Mouse (Mus musculus) layer of hippocampus, adult 2 months (tissue): ENCODE measurements at regions not wholly inside any gene's neighbourhood (a gene's known extent, or its start where the extent isn't known, plus 50 kb on each side); places are given as distances from the start of the nearest gene placed in this dataset.

ENCODE experiments used
- DNase-seq, 2 experiments: peaks; one replicate each; pipeline ENCODE4 v3.0.0; 2022; ENCODE audit warnings: low spot score in 2 of 2
- H3K27ac ChIP-seq: fragments of 200-600 bp; 2 replicates; pipeline ENCODE4 v1.8.1; 2022
- H3K4me3 ChIP-seq: fragments of 200-600 bp; 2 replicates; pipeline ENCODE4 v1.8.1; 2022; ENCODE audit warnings: mild to moderate bottlenecking
- CTCF ChIP-seq: fragments of 200-600 bp; conservative IDR thresholded peaks from 2 replicates; pipeline ENCODE4 v1.8.1; 2022; ENCODE audit warnings: antibody characterized with exemption, mild to moderate bottlenecking, moderate library complexity

DNA sequence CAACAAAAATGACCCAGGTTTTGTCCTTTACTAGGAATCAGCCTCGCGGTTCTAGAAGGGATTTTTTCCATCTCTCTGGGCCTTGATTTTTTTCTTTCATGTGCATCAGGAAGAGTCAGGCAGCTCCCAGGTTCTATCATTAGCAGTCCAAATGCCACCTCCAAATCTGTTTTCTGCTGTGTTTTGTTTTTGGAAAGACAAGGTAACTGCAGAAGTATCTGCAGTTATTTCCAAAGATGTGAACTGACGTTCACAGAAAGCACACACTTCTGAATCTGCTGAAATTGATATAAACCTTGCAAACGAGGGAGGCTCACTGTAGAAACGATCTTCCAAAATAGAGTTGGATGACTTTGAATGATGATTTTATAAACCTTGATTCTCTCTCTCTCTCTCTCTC is 480.1 kb downstream of the Prss52 start:
- H3K27ac ChIP-seq: peak overlapping the region; percentile 77
- H3K4me3 ChIP-seq: no peak overlapping the region
- DNase-seq: no peak
- TF ChIP-seq CTCF: no peak

DNA sequence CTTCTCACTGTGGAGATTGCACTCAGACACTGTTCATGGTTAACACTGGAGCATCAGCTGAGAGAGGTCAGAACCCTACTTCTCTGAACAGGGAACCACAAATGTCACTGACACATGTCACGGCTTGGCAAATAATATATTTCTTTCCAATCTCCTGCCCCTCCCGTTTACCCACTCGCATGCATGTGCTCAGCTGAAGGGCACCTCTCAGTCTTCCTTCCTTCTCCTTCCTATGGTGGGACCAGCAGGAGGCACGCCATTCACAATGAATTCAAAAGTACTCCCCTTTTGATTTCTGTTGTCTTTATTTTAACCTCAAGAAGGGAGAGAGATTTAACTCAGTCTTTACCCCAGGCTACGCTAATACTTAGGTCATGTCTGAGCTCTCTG is 481.0 kb downstream of the Prss52 start:
- H3K4me3 ChIP-seq: no peak overlapping the region

DNA sequence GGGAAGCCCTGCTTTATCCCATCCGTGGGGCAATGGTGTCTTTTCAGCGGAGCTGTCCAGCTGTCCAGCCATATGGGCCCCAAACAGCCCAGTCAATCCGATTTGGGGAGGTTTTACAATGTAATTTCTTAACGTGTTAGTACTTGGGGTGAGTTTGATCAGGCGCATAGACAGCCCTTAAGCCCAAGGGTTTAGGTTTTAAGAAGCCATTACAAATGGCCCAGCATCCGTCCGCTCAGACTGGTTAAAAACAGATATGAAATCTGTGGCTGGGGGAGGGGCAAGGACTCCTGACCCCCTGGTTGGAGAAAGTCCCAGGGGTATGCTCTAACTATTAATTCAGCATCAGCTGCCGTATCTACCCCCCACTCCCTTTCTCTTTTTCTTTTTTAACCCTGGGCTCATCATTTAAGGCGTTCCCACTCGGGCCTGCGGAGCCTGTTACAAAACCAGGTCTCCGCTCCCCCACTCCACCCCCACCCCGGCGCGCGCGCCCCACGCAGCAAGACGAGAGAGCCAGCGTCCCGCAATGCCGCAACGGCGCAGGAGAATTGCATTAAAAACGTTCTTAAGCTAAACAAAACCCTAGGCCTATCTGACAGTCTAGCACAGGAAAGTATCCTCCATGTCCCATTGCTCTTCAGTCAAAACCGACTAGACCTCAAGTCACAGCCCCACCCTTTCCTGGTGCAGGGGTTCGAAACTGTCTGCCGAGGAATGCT is 481.5 kb downstream of the Prss52 start:
- no peak for DNase-seq

More for the DNA sequence above, 481.0 kb downstream of the Prss52 start:
- no peak for TF ChIP-seq CTCF
- DNase-seq: no peak
- H3K27ac ChIP-seq: peak overlapping the region; percentile 97

GRCm38 (mm10) chr14:64586386-64586859 is 482.3 kb downstream of the Prss52 start:
- Histone ChIP-seq H3K27ac (peak overlapping the region; percentile 97), H3K4me3 (peak overlapping the region; percentile 80)
- no peak for DNase-seq
- no peak for TF ChIP-seq CTCF

More for the DNA sequence above, 481.5 kb downstream of the Prss52 start:
- TF ChIP-seq CTCF: no peak
- Histone ChIP-seq H3K27ac (peak overlapping the region; percentile 97), H3K4me3 (peak overlapping the region; percentile 9; the same call in 1 of the 2 replicates)

DNA sequence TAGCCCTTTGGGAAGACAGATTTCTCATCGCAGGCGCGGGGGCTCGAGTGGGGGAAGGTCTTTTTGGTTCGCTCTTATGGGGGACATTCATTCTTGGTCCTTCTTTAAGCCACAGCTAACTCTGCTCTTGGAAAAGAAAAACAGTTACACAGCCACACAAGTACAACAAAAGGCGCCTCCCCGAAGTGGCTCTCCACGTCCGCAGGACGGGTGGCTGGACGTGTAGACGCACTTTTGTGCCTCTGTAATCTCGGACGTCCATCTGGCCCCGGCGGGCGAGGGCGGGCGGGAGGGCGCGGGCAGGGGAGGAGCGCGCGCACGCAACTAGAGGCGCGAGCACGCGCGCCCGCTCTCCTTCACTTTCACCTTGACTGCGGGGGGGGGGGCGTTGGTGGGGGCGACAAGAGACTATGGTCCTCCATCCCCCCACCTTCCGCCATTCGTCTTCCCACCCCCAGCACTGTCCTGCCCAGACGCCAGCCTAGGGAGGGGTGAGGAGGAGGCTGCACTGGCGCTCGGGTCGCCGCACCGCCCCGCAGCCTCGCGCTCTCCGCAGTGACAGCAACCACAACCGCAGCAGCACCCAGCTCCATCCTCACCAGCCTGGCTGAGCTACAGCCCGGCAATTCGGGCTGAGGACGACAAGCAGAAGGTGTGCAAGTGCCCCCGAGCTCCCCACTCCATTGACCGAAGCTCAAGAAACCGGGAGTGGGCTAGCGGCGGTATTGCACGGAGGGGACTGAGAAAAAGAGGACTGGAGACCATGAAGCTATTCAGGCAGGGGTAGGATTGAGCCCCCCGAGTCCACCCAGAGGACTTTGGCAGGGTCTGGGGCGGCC is 483.0 kb downstream of the Prss52 start:
- DNase-seq: no peak
- no peak for TF ChIP-seq CTCF
- Histone ChIP-seq H3K4me3 (peak overlapping the region; percentile 80), H3K27ac (peak overlapping the region; percentile 97)

DNA sequence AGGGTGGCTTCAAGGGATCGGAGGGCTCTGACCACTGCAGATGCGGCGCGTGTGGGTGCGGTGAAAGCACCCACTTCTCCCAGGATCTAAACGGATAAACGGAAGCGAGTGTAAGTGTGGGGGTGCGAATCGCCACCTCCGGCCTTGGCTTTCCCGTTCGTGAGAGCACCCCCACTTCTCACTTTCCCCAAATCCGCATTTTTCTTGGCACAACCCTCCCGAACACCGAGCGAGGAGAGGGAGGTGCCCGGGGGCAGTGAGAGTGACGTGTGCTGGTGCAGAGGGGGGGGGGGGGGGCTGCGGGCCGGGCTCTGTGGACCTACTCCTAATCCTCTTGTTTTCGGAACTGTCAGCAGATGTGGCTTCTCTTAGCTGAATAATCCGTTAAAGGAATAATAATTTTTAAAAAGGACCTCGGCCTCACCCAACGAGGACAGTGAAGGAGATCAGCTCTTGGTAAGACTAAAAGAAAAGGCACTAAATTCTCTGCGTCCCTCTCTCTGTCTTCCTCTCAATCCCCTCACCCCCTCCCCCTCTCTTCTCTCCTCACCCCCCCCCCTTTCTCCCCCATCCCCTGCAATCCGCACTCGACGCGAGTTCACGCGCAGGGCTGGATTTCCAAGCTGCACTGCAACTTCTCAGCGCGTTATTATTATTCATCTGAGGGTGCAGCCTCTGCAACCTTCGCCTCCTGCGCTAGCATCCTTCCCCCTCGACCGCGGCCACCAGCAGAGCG is 483.8 kb downstream of the Prss52 start:
- no peak for TF ChIP-seq CTCF
- Histone ChIP-seq H3K4me3 (peak overlapping the region; percentile 80), H3K27ac (peak overlapping the region; percentile 97)
- peak; percentile 72 to 85 for DNase-seq

- no peak for DNase-seq
- Histone ChIP-seq H3K27ac (peak overlapping the region; percentile 97), H3K4me3 (peak overlapping the region; percentile 80)
- TF ChIP-seq CTCF: no peak
These were observed 484.5 kb downstream of the Prss52 start for GRCm38 (mm10) chr14:64588561-64588960.

GRCm38 (mm10) chr14:64589126-64589525 is 485.0 kb downstream of the Prss52 start:
- DNase-seq: no peak
- Histone ChIP-seq H3K4me3 (peak overlapping the region; percentile 80), H3K27ac (peak overlapping the region; percentile 97)
- no peak for TF ChIP-seq CTCF

DNA sequence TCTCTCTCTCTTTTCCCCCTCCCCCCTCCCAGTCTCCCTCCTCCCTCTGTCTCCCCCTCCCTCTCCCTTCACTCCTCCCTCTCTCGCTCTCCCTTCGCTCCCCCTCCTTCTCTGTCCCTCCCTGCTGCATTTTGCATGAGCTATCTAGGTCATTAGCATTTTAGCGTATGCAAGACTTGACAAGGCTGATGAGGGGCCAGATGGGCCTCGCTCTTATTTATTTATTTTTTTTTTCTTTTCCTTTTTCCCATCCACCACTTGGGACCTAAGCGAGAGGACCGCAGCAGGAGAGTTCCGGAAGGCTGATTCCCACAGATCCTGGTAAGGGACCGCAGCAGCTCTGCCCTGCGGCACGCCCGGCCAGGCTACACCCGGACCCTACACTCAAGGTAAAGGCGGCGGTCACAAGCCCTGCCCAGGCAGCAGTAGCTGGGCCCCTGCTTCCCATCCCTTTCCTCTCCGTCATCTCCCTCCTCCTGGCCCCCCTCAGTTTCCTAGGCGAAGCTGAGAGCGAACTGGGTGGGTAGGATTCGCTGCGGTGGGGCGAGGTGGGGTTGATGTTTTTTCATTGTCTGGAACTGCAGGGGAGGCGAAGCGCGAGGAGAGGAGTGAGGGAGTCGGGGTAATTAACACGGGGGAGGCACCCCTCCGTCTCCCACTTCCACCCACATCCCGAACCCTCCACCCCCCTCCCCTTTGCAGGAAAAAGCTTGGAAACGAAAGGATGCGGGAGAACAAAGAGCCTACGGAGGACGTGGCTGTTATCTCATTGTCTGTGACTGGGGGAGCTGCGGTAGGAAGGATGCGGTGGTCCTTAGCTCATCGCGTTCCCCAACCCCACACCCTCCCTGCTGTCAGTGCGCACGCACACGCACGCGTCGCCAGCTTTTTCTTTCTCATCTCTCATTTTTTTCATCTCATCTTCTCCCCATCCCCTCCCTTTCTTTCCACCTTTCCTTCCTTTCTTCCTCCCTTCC is 485.8 kb downstream of the Prss52 start:
- Histone ChIP-seq H3K4me3 (peak overlapping the region; percentile 80), H3K27ac (peak overlapping the region; percentile 97)
- TF ChIP-seq CTCF: no peak
- DNase-seq: peak; percentile 53 to 84

- Histone ChIP-seq H3K4me3 (peak overlapping the region; percentile 80), H3K27ac (peak overlapping the region; percentile 97)
- DNase-seq: no peak
- TF ChIP-seq CTCF: no peak
These were observed 486.5 kb downstream of the Prss52 start for GRCm38 (mm10) chr14:64590611-64591010.

- Histone ChIP-seq H3K4me3 (peak overlapping the region; percentile 80), H3K27ac (peak overlapping the region; percentile 97)
- no peak for DNase-seq
- no peak for TF ChIP-seq CTCF
These were observed 487.2 kb downstream of the Prss52 start for GRCm38 (mm10) chr14:64591091-64591976.
